Mouse (Mus musculus): ENCODE results near the gene Tmem54. TPM values are rescaled to one million over a fixed set of nuclear protein-coding genes. Genes with fewer than 3 reads are reported as not detected.
A peak's percentile ranks its signal among the peaks of the same experiment; 100 is the strongest.

Tmem54 gene
- total RNA-seq (2014; fragmentation: Nextera tagmentation) = not detected in 2 replicates
- not detected in 2 replicates for total RNA-seq (2017)

GRCm38 (mm10) chr4:129105356-129105755, at the start of gene Tmem54:
Gene Tmem54 (plus strand): TSS chr4:129105548.
- peak; percentile 58 for ATAC-seq (replicated peaks; ENCODE audit: poor library complexity, severe bottlenecking)

- no peak for ATAC-seq (replicated peaks; ENCODE audit: poor library complexity, severe bottlenecking)
These were observed 49.8 kb upstream of the Tmem54 start for GRCm38 (mm10) chr4:129055562-129055961.

GRCm38 (mm10) chr4:129057533-129058206, 47.7 kb upstream of the Tmem54 start:
- ATAC-seq (replicated peaks; ENCODE audit: poor library complexity, severe bottlenecking) = peak; percentile 75

GRCm38 (mm10) chr4:129058207-129059092, 46.9 kb upstream of the Tmem54 start, which contains the start of gene Rnf19b:
Gene Rnf19b (plus strand): TSS chr4:129058271.
- ATAC-seq (replicated peaks; ENCODE audit: poor library complexity, severe bottlenecking) = 0 out of 2 replicates have a peak, but pooled peaks have one; percentile 3

- peak; percentile 28 for ATAC-seq (replicated peaks; ENCODE audit: poor library complexity, severe bottlenecking)
These were observed 46.2 kb upstream of the Tmem54 start for GRCm38 (mm10) chr4:129059125-129059551.

- ATAC-seq (replicated peaks; ENCODE audit: poor library complexity, severe bottlenecking) = peak; percentile 48
These were observed 45.4 kb upstream of the Tmem54 start for GRCm38 (mm10) chr4:129059922-129060321.

- no peak for ATAC-seq (replicated peaks; ENCODE audit: poor library complexity, severe bottlenecking)
These were observed 43.9 kb upstream of the Tmem54 start for GRCm38 (mm10) chr4:129061486-129061885.

- no peak for ATAC-seq (replicated peaks; ENCODE audit: poor library complexity, severe bottlenecking)
These were observed 42.9 kb upstream of the Tmem54 start for GRCm38 (mm10) chr4:129062281-129063075.

GRCm38 (mm10) chr4:129065688-129066236, 39.6 kb upstream of the Tmem54 start:
- peak; percentile 66 for ATAC-seq (replicated peaks; ENCODE audit: poor library complexity, severe bottlenecking)

GRCm38 (mm10) chr4:129067638-129068415, 37.5 kb upstream of the Tmem54 start:
- ATAC-seq (replicated peaks; ENCODE audit: poor library complexity, severe bottlenecking) = 0 out of 2 replicates have a peak, but pooled peaks have one; percentile 8

- ATAC-seq (replicated peaks; ENCODE audit: poor library complexity, severe bottlenecking) = no peak
These were observed 36.5 kb upstream of the Tmem54 start for GRCm38 (mm10) chr4:129068848-129069247.

- no peak for ATAC-seq (replicated peaks; ENCODE audit: poor library complexity, severe bottlenecking)
These were observed 26.2 kb upstream of the Tmem54 start for GRCm38 (mm10) chr4:129079126-129079525.

- ATAC-seq (replicated peaks; ENCODE audit: poor library complexity, severe bottlenecking) = no peak
These were observed 24.3 kb upstream of the Tmem54 start for GRCm38 (mm10) chr4:129081041-129081440.

- ATAC-seq (replicated peaks; ENCODE audit: poor library complexity, severe bottlenecking) = peak; percentile 78
These were observed 23.8 kb upstream of the Tmem54 start for GRCm38 (mm10) chr4:129081512-129081911.

- peak; percentile 26 for ATAC-seq (replicated peaks; ENCODE audit: poor library complexity, severe bottlenecking)
These were observed 23.4 kb upstream of the Tmem54 start for GRCm38 (mm10) chr4:129081939-129082338.

- ATAC-seq (replicated peaks; ENCODE audit: poor library complexity, severe bottlenecking) = peak; percentile 73
These were observed 22.8 kb upstream of the Tmem54 start for GRCm38 (mm10) chr4:129082379-129083115.

- no peak for ATAC-seq (replicated peaks; ENCODE audit: poor library complexity, severe bottlenecking)
These were observed 20.5 kb upstream of the Tmem54 start for GRCm38 (mm10) chr4:129084896-129085295.

GRCm38 (mm10) chr4:129086078-129086477, 19.3 kb upstream of the Tmem54 start:
- peak; percentile 37; the same call in 1 of the 2 replicates for ATAC-seq (replicated peaks; ENCODE audit: poor library complexity, severe bottlenecking)

Measured in granulocyte monocyte progenitor cell, adult 5-6 weeks (primary cell).